Mouse (Mus musculus): ENCODE results near the gene Pou2af1. TPM values are rescaled to one million over a fixed set of nuclear protein-coding genes. Genes with fewer than 3 reads are reported as not detected.
A peak's percentile ranks its signal among the peaks of the same experiment; 100 is the strongest.

Gene Pou2af1
- total RNA-seq, 2 experiments from 2014 or later: 0.38 to 0.45 TPM

DNA sequence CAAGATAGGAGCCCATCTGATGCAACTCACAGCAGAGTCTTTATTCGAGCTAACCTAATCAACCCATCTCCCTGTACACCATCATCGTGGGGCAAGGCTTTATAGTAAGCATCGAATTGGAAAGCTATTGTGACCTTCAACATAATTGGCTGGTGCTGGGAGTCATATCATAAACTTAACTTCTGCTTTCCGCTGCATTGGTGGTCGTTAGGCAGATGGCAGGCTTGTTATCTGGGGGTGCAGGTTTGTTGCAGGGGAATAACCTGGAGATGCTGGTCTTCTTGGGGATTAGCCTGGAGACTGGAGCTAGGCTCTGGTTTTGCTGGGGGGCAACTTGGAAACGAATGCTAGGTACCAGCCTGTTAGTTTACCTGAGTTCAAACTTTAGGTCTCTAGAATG is 2.4 kb downstream of the Pou2af1 start:
- intact Hi-C loops (cut with DNase I): no loop called here
- no peak for DNase-seq

DNA sequence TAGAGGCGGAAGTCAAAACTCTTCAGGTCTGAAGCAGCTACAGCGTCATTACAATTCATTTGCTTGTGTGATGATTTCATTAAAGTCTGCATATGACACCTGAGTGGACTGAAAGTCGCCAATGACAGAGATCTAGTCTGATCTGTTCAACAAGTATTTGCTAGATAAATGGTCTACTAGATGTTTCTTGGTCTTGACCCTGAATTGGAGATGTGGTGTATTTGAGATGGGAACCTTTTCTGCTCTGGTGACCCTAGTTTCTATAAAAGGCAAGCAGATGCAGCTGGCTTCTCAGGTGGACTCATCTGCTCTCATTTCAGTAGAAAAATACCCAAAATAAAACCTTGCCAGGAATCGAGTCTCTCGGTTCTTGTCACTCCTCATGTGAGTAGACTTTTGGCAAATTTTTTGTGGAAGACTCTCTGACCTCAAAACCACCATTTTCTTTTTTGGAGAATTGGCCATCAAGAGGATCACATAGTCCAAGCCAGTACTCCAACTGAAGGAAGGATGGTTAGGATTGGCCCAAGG is 12.2 kb downstream of the Pou2af1 start:
- intact Hi-C loops (cut with DNase I): no loop called here
- no peak for DNase-seq

DNA sequence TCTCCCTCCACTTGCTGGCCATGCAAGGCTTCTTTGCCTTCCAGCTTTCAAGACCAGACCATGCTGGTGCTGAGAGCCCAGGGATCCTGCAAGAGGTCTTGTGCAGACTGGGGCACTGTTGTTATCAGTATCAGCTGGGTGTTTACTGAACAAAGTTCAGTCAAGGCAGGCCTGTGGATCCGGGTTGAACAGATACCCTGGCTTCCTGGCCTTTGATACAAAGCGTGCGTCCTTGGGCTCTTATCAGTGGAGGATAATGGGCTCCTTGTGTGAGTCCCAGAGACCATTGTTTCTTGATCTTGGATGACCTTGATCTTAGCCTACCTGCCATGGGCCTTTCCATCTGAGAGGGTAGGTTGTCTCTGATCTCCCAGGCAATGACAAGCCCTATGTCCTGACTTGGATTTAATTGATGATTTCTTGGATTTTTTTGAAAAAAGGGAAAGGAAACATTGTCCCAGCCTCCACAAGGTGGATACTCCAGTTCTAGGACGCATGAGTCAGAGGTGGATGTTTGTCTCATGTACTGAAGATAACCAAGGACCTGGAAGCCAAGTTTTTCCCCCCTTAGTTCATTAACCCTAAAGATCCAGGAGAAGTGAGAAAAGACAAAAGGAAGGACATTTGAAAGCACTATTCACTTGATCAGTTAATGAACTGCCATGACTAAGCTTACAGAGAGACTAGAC is 17.3 kb downstream of the Pou2af1 start:
- DNase-seq: no peak
- intact Hi-C loops (cut with DNase I): no loop called here

DNA sequence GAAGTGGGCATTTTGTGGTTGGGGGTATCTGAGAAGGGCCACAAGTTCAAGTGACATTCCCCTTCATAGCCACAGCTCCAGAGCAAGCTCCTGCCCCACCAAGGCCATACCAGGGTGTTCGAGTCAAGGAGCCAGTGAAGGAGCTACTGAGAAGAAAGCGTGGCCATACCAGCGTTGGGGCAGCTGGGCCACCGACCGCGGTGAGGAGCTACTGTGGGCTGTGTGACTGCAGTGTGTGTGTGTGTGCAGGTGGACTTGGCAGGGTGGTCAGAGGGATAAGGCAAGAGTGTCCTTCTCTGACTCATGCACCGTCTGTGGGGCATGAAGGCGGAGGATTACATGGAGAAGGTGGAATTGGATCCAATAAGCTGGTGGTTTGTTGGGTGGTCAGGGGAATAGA is 18.7 kb downstream of the Pou2af1 start:
- intact Hi-C loops (cut with DNase I): no loop called here
- no peak for DNase-seq

DNA sequence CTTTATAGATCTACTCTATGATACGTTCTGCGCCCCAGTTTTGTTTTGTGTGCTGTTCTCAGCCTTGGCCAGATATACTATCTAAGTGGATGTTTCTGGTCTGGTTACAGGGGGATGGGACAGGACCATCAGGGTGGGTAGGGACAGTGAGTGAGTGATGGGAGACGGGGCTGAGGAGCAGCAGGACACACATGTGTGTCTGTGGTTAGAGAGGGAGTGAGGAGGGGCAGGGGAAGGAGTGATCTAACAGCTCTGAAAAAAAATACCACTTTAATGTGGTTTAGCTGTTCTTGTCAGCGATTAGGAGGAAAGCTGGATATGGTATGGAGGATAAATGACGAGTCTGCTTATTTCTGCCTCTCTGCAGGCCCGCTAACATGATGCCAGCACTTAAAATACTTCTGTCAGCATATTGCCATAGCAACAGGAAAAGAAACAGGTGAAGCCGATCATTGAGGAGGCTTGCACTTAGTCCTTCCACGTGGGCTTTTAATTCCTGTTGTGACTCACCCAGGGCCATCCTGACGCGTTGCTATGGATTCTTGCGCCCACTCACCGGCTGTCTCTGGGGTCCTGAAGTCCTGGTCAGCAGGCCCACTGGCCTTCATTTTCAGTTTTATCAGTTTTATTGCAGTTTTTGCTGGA is 25.4 kb downstream of the Pou2af1 start:
- DNase-seq: peak; percentile 8 to 12
- intact Hi-C loops (cut with DNase I): no loop called here

DNA sequence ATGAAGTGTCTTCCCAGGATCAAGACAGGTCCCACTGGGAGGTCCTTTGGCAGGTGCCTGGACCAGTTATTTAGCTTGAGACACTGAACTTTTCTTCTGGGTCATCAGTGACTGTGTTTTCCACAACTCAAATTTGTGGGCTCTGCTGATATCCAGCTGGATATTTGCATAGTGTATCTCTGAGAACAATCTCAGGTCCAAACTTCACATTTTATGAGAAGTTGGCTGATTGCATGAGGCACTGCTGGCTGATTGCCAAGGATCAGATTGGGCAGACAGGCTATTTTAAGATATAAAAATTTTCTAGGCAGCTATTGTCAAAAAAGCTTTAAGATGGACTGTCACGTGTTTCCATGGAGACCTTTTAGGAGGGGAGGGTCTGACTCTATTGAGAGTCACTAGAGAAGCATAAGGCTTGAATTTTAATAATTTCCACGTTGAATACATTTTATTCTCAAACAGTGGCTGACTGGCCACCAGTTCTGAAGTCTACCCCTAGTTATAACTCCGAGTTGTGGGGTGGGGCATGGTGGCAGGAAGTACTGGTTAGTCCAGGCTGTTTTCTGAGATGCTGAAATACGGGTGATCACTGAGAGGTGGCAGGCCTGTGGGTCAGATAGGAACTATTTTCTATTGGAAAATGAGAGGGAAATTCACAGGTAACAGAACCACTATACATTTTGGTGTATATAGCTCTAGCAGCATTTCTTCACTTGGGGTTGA is 43.4 kb downstream of the Pou2af1 start:
- DNase-seq: no peak
- intact Hi-C loops (cut with DNase I): no loop called here

DNA sequence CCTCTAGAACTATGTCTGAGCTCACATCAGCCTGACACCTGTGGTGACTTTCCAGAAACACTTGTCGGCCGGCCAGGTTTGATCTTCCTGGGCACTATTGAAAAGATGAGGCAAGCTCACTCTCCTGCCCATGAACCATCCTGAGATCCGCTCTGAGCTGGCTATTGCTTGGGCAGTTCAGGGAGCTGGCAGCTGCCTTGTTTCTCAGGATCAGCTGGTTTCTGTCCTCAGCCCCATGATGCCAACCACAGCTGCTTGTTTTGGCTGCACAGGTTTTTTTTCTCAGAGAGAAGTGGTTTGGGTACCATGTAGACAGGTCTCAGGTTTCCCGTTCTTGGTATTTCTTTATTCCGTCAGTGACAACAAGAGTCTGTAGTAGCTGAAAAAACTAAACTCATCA is 44.9 kb downstream of the Pou2af1 start:
- intact Hi-C loops (cut with DNase I): no loop called here
- no peak for DNase-seq

DNA sequence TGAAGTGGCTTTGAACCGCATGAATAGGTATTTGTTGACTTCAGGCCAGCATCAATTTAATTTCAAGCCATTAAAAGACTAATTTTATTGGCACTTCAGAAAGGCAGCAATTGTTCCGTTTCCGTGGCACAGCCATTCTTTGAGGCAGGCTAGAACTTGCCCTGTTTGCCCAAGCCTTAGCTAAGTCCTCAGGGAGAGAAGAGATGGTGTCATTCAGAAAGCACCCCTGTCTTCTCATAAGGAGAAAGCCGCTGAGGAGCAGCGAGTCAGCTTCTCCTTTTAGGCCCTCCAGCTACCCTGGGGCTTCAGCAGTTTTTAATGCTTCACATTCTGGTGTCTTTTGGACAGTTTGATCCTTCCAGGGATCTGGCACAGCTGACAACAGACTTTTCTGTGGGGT is 55.3 kb downstream of the Pou2af1 start:
- intact Hi-C loops (cut with DNase I): no loop called here
- no peak for DNase-seq

DNA sequence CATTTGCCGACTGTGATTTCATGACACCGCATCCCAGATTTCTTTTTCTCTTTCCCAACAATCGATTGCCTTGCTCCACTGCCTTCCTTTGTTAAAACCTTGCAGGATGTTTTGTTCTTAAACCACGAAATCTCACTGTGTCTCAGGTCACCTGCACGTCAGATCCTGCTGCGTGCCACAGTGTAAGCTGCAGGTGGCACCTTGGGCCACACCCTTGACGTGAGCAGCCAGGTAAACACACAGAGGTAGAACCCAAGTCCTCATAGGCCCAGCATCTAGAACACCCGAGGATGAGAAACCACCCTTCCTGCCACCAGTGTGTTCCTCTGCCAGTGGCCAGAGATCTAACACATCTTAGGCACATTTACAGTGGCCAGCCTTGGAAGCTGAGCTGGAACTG is 57.6 kb downstream of the Pou2af1 start:
- intact Hi-C loops (cut with DNase I): no loop called here

DNA sequence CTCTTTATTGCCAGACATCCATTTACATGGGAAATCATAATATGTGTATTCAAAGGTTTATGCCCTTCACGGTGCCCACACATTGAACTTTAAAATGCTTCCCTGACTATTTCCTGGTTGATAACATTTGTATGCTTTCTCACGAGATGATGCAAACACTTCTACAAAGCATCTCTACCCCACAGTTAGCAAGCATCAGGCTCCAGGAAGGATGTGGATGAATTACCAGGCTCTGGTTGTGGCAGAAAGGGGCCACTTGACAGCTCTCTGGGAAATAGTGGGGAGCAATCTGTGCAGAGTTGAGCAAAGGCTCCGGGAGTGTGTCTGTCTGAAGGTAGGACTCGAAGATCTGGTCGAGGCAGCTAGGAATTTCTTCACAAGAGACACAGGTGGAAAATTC is 58.6 kb downstream of the Pou2af1 start:
- intact Hi-C loops (cut with DNase I): no loop called here
- no peak for DNase-seq

More for the DNA sequence above, 57.6 kb downstream of the Pou2af1 start:
- no peak for DNase-seq

DNA sequence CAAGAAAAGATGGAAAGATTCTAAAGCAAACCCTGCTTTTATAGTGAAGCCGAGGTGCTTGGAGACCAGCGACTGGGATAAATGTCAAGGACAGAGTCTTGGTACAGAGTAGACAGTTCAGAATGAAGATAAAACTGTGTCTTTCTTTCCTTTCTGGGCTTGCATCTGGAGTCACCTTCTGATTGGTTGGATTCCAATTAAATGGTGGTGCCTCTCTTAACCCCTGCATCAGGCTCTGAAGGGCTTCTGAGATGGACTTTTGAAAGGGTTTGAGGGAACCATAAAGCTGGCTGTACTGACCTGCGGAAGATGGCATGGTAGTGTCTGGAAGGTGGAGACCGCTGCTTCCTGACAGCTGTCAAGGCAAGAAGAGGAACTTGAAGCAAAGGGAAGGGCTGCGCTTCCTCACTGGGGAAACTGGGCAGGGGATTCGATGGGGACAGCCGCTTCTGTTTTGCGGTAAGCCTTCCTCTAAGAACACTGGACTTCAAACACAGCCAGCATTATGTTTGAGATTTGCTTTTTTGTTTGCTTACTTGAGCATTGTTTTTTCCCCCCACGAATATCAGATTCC is 60.2 kb downstream of the Pou2af1 start:
- intact Hi-C loops (cut with DNase I): no loop called here
- no peak for DNase-seq

DNA sequence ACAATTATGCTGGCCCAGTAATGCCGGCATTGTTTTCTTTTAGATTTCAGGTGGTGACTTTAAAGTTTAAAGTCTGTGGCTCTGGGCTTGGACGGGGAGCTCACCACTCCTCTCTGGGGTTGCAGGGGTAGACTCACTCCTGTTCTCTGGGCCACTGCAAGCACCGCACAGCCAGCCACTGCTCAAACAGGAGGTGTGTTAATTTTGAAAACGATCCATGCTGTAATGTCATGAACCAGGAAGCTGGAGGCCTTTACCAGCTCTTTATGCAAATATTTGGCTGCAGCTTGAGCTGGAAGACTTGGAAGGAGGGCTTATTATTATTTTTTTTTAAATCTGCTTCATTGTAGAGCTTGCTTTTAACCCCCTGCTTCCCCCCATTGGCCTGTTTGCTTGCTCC is 61.2 kb downstream of the Pou2af1 start:
- intact Hi-C loops (cut with DNase I): loop anchor here (5.0 kb wide), 1 partner anchor 112 kb away; no protein-coding TSS in a partner anchor

DNA sequence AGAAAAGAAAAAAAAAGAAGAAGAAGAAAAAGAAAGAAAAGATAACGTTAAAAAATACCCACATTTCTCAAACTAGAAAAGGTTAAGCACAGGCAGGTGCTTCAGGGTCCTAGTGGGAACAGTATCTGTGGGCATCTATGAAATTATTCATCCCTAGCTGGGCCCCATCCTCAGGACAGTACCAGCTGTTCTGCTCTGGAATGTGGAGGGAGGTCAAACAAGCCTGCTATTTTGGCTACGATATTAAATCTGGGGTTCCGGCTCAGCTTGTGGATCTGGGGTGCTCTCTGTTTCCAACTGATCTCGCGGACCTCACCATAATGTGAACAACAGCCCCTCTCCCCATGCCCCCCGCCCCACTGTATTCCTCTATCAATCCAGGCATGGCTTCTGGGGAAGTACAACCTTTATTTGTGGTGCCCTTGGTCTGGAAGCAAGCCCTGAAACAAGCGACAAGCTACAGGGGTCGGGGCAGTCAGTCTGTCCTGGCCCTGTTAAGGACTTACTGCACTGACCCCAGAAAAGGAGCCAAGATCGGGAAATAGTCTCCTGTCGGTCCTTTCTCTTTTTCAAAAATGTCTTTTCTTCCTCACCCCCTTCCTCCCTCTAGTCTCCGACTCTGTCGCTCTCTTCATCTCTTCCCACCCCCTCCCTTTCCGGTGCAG is 64.5 kb downstream of the Pou2af1 start:
- peak in 1 of 2 experiments; percentile 4 for DNase-seq
- intact Hi-C loops (cut with DNase I): loop anchor here (2.0 to 5.0 kb wide), 2 partner anchors 15 to 116 kb away; no protein-coding TSS in a partner anchor

More for the DNA sequence above, 61.2 kb downstream of the Pou2af1 start:
- no peak for DNase-seq

DNA sequence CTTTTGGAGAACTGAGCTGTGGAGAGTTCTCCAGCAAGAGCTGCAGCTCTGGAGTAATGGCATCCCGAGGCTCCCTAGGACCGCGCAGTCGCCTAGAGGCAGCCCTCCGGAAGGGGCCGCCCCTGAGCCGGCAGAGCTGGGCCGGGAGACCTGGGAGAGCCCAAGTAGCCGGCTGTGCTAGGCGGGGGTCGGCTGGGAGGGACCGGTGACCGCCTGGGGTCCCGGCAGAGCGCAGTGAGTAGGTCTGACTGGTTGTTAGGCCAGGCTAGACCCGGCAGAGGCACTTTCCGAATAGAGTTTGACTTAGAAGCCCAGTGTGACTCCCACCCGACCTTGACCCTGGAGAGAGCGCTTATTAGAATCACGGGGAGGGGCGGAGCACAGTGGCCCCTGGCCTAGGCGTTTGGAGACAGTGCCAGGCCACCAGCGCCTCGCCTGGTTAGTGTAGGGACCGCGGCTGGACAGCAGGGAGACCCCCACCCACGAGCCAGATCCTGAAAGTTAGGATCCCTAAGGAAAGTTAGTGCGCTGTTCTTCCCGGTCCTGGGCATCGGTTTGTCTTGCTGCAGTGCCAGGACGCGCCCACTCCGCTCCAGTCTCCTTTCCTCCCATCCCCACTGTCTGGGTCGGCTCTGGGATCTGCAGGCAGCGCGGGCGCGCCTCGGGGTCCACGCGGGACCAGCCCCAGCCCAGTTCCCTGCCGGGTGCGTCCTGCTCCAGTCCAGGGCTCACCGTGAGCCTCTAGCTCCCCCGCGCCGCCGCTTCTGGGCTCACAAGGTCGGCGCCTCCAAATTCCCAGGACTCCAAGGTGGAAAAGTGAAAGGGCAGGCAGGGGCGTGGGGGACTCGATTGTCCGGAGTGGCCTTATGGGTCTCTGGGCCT is 65.2 kb downstream of the Pou2af1 start, which contains the start of gene Colca2:
Gene Colca2 (minus strand): TSS at position 70 of the 882 bp plus-strand sequence.
- peak; percentile 90 for DNase-seq
- intact Hi-C loops (cut with DNase I): loop anchor here (2.0 to 5.0 kb wide), 2 partner anchors 14 to 116 kb away; no protein-coding TSS in a partner anchor

DNA sequence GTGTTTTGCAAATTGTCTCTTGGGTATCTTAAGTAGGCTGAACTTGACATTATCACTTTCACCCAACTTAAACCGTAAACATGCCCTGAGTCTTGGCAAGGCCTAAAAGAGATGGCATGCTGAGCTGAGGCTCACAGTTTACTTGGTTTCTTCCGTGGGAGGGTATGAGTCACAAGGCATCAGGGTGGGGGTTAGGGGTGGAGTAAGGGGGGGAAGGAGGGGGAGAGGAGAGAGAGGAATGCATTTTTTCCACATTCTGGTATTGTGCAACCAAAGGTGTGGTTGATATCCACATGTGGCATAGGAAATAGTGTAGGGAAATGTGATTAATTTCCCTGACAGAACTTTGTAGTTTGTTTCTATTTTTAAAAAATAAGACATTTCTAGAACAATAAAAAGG is 72.6 kb downstream of the Pou2af1 start:
- intact Hi-C loops (cut with DNase I): no loop called here
- no peak for DNase-seq

Measured in heart, postnatal 10 days (tissue).